Mouse (Mus musculus): ENCODE results near the gene Heatr3.
"Not testable (repeated sequence)": the region's sequence is repeated elsewhere in the genome, so short reads cannot be mapped to it uniquely, and the experiment has no call there.

Gene Heatr3

DNA sequence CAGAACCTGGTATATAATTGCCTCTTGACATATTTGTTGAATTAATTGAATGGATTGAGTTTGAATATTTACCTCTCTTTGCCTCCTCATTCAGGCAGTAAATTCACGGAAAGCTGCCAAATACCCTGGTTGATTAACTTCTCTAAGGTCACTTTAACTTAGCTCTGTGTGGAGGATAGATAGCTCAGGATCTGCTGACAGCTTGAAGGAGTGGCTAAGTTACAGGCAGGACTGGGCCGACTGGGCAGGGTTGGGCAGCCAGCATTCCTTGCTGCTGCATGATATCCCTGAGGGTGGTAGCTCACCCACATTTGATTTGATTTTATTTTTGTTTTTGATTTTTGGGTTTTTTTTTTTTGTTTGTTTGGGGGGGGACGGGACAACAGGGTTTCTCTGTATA is 59.7 kb downstream of the Heatr3 start:
- no peak for DNase-seq (ENCODE audit: low spot score)

DNA sequence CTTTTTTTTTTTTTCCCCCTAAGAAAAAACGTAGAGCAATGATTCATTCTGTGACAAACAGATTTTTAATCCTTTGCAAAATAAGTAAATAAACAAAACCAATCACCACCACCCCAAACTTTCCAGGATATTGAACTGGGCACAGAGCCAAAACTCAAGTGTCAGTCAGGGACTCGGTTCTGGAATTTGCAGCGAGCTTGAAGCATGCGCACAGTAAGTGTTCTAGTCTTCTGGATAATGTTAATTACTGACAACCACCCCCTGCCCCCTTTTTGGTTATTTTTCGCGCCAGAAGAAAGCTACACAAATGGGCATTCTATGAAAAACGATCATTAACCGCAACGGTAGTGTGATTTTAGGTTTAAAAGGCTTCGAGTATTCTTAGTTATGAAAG is 60.9 kb downstream of the Heatr3 start:
- DNase-seq (ENCODE audit: low spot score), result no peak

- peak; percentile 93 for DNase-seq (ENCODE audit: low spot score)
Observed at GRCm38 (mm10) chr8:88198945-88199571, 61.4 kb downstream of the Heatr3 start, which contains the start of gene Tent4b. Gene Tent4b (plus strand): TSS chr8:88199213.

DNA sequence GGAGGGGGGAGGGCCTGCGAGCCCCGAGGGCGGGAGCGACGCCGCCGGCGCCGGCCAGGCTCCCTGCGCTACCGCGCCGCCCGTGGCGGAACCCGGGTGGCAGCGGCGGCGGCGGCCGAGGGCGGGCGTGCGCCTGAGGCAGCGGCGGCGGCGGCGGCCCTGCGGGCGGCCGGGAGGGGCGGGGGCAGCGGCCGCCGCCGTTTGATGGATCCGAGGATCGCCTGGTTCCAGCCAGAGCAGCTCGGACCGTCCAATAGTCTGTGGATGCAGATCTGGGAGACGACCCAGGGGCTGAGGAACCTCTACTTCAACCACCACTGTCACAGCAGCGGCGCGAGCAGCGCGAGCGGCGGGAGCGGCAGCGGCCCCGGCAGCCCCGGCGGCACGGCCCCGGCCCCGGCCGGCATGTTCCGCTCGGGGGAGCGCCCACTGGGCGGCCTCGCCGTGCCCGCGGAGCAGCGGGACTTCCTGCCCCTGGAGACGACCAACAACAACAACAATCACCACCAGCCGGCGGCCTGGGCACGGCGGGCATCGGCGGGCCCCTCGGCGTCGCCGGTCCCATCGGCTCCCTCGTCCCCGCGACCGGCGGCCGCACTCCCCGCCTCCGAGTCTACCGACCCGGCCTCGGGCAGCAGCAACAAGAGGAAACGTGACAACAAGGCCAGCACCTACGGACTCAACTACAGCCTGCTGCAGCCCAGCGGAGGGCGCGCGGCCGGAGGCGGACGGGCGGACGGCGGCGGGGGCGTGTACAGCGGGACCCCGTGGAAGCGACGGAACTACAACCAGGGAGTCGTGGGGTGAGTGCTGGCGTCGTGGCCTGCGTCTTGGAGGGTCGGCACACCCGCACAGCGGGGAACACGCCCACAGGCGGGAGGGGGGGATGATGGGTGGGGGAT is 62.3 kb downstream of the Heatr3 start:
- DNase-seq (ENCODE audit: low spot score), result peak; percentile 51

DNA sequence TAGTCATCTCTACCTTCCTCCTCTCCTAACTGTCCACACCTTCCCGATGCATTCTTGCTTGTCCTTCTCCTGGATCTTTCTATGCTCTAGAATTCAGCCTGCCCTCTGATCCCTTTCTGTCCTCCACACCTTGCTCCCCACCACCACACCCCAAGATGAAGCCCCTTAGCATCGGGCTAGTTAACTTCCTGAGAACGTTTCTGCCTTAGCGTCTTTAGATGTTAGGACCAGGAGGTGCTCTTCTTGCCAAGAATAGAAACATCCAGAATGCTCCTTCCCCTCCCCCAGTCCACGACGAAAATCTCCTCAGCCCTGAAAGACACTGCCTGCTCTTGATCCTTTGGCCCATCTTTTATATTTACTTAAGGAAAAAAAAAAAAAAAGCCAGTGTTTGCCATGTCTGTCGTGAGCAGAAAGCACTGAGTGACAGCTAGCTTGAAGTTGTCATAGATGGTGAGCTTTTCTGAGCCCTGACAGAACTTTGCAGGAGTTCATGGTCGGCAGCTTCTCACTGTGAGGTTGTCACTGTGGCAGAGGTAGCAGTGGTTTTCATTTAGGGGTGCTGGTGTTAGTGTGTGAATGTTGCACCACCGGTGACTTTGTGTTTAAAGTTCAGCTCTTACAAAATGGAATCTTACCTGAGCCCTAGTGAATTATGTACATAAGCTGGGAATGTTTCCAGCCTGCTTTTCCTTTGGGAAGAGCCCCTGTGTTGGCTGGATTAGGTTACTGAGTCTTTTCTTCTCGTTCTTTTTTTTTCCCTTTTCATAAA is 63.3 kb downstream of the Heatr3 start:
- no peak for DNase-seq (ENCODE audit: low spot score)

DNA sequence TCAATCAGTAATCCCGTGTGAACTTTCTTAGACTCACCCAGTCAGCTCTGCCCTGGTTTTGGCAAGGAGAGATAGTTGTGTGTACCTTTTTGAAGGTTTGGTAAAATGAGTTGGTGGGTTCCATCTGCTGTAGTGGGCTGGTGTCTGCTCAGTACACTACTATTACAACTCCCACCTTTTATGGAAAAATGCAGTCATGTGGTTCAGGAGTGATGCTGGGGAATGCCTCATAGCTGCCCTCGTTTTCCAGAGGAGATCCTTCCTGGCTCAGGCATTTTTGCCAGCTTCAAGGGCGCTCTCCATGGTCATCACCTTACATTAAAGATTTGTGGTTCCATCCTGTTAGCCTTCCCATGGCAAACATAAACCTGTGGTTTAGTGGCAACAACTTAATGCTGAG is 64.0 kb downstream of the Heatr3 start:
- DNase-seq (ENCODE audit: low spot score), result no peak

DNA sequence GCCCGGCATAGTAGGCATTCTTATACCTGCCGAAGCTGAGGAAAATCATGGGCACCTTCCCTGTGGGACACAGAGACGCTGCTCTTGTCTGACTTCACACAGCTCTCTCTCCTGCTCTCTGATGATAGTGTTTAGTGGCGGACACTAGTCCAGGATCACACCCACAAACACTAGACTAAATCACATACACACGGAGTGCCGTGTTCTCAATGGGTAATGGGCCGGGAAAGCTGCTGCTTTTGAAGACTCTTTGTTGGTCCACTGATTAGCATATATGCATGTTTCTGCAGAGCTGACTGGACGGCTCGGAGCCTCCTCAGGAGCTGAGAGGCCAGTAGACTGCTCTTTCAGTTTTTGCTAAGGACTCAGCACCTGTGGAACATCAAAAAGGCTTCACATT is 68.4 kb downstream of the Heatr3 start:
- no peak for DNase-seq (ENCODE audit: low spot score)

DNA sequence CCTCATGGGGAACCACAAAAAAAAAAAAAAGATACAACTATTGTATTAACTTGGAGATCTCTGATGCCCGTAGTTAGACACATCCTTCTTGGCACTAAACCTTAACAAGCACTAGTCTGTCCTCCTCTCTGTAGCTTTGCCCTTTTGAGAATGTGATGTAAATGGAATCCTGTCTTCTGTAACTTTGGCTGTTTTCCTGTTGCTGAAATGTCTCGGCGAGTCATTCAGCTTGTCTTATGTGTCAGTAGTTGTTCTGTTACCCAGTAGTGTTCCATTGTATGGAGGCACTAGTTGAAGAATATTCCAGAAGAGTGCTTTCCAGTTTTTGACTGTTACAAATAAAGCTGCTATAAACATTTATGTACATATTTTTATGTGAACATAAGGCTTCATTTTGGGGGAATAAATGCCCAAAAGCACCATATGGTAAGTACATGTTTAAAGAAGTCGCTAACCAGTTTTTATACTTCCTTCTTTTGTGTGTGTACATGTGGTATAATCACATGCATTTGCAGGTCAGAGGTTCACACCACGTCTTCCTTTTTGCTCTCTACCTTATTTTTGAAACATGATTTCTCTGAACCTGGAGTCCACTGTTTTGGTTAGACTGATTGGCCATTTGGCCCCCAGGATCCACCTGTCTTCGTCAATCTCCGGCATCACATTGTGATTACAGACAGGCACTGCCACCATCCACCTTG is 69.6 kb downstream of the Heatr3 start:
- DNase-seq (ENCODE audit: low spot score), result no peak

DNA sequence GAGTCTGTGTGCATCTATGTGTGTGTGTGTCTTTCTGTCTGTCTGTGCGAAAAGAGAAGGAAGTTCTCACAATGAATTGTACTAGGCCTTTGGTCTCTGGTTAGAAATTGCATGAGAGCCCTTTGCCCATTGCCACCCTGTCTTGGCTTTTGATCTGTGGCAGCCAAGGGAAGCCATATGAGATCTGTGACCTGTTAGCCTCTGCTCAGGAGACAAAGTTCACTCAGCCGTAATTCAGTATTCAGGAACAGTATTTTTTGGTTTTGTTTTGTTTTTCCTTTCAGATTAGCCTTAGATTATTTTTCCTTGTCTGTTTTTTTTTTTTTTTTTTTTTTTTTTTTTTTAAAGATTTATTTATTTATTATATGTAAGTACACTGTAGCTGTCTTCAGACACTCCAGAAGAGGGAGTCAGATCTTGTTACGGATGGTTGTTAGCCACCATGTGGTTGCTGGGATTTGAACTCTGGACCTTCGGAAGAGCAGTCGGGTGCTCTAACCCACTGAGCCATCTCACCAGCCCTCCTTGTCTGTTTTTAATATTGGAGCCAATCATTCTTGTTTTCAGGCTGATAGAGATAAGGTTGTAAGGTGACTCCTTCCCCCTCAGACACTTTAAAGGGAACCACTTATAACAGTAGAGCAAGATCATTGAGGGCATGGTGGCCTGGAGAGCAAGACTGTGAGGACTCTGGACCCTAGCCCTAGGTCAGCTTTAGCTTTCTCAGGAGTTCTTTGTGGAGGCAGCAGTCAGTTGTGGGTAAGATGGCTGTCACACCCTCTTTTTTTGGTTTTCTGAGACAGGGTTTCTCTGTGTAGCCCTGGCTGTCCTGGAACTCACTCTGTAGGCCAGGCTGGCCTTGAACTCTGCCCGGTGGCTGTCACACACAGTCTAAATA is 72.5 kb downstream of the Heatr3 start:
- not testable (repeated sequence) for DNase-seq (ENCODE audit: low spot score)

GRCm38 (mm10) chr8:88221353-88221752 is 83.7 kb downstream of the Heatr3 start:
- DNase-seq (ENCODE audit: low spot score), result no peak

Measured in spleen, adult 12 weeks (tissue).